Mouse (Mus musculus) limb, embryonic 11.5 days (tissue): ENCODE measurements around the gene Olfr1219. TPM values are rescaled to one million over a fixed set of nuclear protein-coding genes. Genes with fewer than 3 reads are reported as not detected.

Source experiments
- polyA plus RNA-seq: library from polyadenylated mRNA; unstranded; fragments of >200 nt; fragmentation: Nextera tagmentation; extraction: Ambion mirVana; gene quantifications from 2 replicates; pipeline ENCODE4 v1.2.1, GENCODE M21; 2014

The Olfr1219 gene
- polyA plus RNA-seq, 1 experiment from 2014 or later, result not detected

Other genes starting within 250 kb of the Olfr1219 start
- gene Olfr1204, start 234.2 kb downstream of the Olfr1219 start, polyA plus RNA-seq, result not detected in 2 replicates
- not detected in 2 replicates for gene Olfr1206, start 220.3 kb downstream of the Olfr1219 start, polyA plus RNA-seq
- gene Olfr1208, start 181.2 kb downstream of the Olfr1219 start, polyA plus RNA-seq, result not detected in 2 replicates
- gene Olfr1209, start 168.4 kb downstream of the Olfr1219 start, polyA plus RNA-seq, result not detected in 2 replicates
- gene Olfr1211, start 145.4 kb downstream of the Olfr1219 start, polyA plus RNA-seq, result not detected in 2 replicates
- gene Olfr1212, start 129.5 kb downstream of the Olfr1219 start, polyA plus RNA-seq, result not detected in 2 replicates
- gene Gm13762, start 103.2 kb downstream of the Olfr1219 start, polyA plus RNA-seq, result not detected in 2 replicates
- not detected in 2 replicates for gene Olfr1214, start 90.9 kb downstream of the Olfr1219 start, polyA plus RNA-seq
- gene Olfr1215, start 76.5 kb downstream of the Olfr1219 start, polyA plus RNA-seq, result not detected in 2 replicates
- gene Olfr1216, start 65.2 kb downstream of the Olfr1219 start, polyA plus RNA-seq, result not detected in 2 replicates
- gene Olfr1217, start 51.4 kb downstream of the Olfr1219 start, polyA plus RNA-seq, result not detected in 2 replicates
- gene Olfr1218, start 22.3 kb downstream of the Olfr1219 start, polyA plus RNA-seq, result not detected in 2 replicates
- not detected in 2 replicates for gene Olfr1220, start 23.3 kb upstream of the Olfr1219 start, polyA plus RNA-seq
- gene Olfr1221, start 33.8 kb upstream of the Olfr1219 start, polyA plus RNA-seq, result not detected in 2 replicates
- not detected in 2 replicates for gene Olfr1222, start 49.5 kb upstream of the Olfr1219 start, polyA plus RNA-seq
- gene Olfr1223, start 68.0 kb upstream of the Olfr1219 start, polyA plus RNA-seq, result not detected in 2 replicates
- not detected in 2 replicates for gene Olfr1224-ps1, start 80.6 kb upstream of the Olfr1219 start, polyA plus RNA-seq
- gene Olfr1225, start 91.2 kb upstream of the Olfr1219 start, polyA plus RNA-seq, result not detected in 2 replicates
- gene Olfr1226, start 116.5 kb upstream of the Olfr1219 start, polyA plus RNA-seq, result not detected in 2 replicates
- gene Olfr1228, start 170.5 kb upstream of the Olfr1219 start, polyA plus RNA-seq, result not detected in 2 replicates
- gene Olfr1229, start 204.5 kb upstream of the Olfr1219 start, polyA plus RNA-seq, result not detected in 2 replicates
- gene Olfr1230, start 213.8 kb upstream of the Olfr1219 start, polyA plus RNA-seq, result not detected in 2 replicates
- gene Olfr1231, start 223.6 kb upstream of the Olfr1219 start, polyA plus RNA-seq, result not detected in 2 replicates
- not detected in 2 replicates for gene Olfr1232, start 246.2 kb upstream of the Olfr1219 start, polyA plus RNA-seq